Mouse (Mus musculus): Measurements from ENCODE around the gene Cylc1.

Gene Cylc1

GRCm38 (mm10) chrX:111110118-111110517 is at the start of gene Cylc1:
Gene Cylc1, plus strand, starts transcription at chrX:111110418.
- no peak for DNase-seq

GRCm38 (mm10) chrX:111078680-111079079 is 31.5 kb upstream of the Cylc1 start:
- DNase-seq, result no peak

- DNase-seq, result no peak
Measured at GRCm38 (mm10) chrX:111168040-111168439, 57.8 kb downstream of the Cylc1 start, which contains the start of gene Gm10112. Gene Gm10112, plus strand, starts transcription at chrX:111168340.

Measured in cerebellum, adult 11-12 months (tissue).